Mouse (Mus musculus) testis, adult 2 months (tissue): Measurements from ENCODE around the gene Aff1.

ENCODE experiments used
- CTCF ChIP-seq: fragments of 200-500 bp; IDR thresholded peaks from 2 replicates; pipeline ENCODE4 v1.5.1; 2012; ENCODE audit warnings: low read depth, mild to moderate bottlenecking, inconsistent platforms, low read length, moderate library complexity; ENCODE audit not compliant: control insufficient read depth, insufficient read depth, insufficient replicate concordance
- POLR2A ChIP-seq: fragments of 200-500 bp; IDR thresholded peaks from 2 replicates; pipeline ENCODE4 v1.6.1; 2012; ENCODE audit warnings: low read depth, mild to moderate bottlenecking, inconsistent platforms, low read length, moderate library complexity; ENCODE audit not compliant: control insufficient read depth

DNA sequence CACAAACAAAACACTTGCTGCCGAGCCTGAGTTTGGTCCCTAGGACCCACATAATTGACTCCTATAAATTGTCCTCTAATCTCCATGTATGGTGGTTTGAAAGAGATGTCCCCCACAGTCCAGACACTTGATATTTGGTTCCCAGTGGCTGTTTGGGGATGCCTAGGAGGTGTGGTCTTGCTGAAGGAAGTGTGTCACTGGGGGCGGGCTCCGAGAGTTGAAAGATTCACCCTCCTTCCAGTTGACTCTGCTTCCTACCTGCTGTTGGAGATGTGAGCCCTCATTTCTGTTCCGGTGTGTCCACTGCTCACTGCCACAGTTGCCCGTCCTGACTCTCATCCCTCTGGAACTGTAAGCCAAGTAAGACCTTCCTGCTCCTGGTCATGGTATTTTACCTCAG is 13.2 kb upstream of the Aff1 start:
- TF ChIP-seq POLR2A (no peak), CTCF (no peak)
